Mouse (Mus musculus): Measurements from ENCODE around the gene Cga.
"Not testable (repeated sequence)": the region's sequence is repeated elsewhere in the genome, so short reads cannot be mapped to it uniquely, and the experiment has no call there.

Gene Cga

GRCm38 (mm10) chr4:34889812-34890185, 3.8 kb upstream of the Cga start:
- DNase-seq (ENCODE audit: low spot score) = no peak

- DNase-seq (ENCODE audit: low spot score) = no peak
These were observed 4.9 kb downstream of the Cga start for GRCm38 (mm10) chr4:34898497-34898896.

- DNase-seq (ENCODE audit: low spot score) = no peak
These were observed 5.7 kb downstream of the Cga start for GRCm38 (mm10) chr4:34899322-34899721.

- no peak for DNase-seq (ENCODE audit: low spot score)
These were observed 6.6 kb downstream of the Cga start for GRCm38 (mm10) chr4:34900155-34900554.

- no peak for DNase-seq (ENCODE audit: low spot score)
These were observed 7.6 kb downstream of the Cga start for GRCm38 (mm10) chr4:34901166-34901565.

GRCm38 (mm10) chr4:34901582-34901981, 8.0 kb downstream of the Cga start:
- not testable (repeated sequence) for DNase-seq (ENCODE audit: low spot score)

- no peak for DNase-seq (ENCODE audit: low spot score)
These were observed 11.8 kb downstream of the Cga start for GRCm38 (mm10) chr4:34905396-34905795.

- no peak for DNase-seq (ENCODE audit: low spot score)
These were observed 12.6 kb downstream of the Cga start for GRCm38 (mm10) chr4:34906151-34906550.

- no peak for DNase-seq (ENCODE audit: low spot score)
These were observed 13.4 kb downstream of the Cga start for GRCm38 (mm10) chr4:34907026-34907425.

GRCm38 (mm10) chr4:34908127-34908526, 14.5 kb downstream of the Cga start:
- peak; percentile 55 for DNase-seq (ENCODE audit: low spot score)

GRCm38 (mm10) chr4:34911401-34911800, 17.8 kb downstream of the Cga start:
- DNase-seq (ENCODE audit: low spot score) = no peak

GRCm38 (mm10) chr4:34912171-34912570, 18.6 kb downstream of the Cga start:
- no peak for DNase-seq (ENCODE audit: low spot score)

- DNase-seq (ENCODE audit: low spot score) = no peak
These were observed 23.8 kb downstream of the Cga start for GRCm38 (mm10) chr4:34917400-34917799.

GRCm38 (mm10) chr4:34922177-34922870, 28.7 kb downstream of the Cga start:
- DNase-seq (ENCODE audit: low spot score) = no peak

GRCm38 (mm10) chr4:34928386-34928785, 34.8 kb downstream of the Cga start:
- not testable (repeated sequence) for DNase-seq (ENCODE audit: low spot score)

- DNase-seq (ENCODE audit: low spot score) = no peak
These were observed 47.5 kb downstream of the Cga start for GRCm38 (mm10) chr4:34941046-34941445.

GRCm38 (mm10) chr4:34947181-34947580, 53.6 kb downstream of the Cga start:
- DNase-seq (ENCODE audit: low spot score) = no peak

GRCm38 (mm10) chr4:34953716-34954115, 60.1 kb downstream of the Cga start:
- no peak for DNase-seq (ENCODE audit: low spot score)

All from testis, postnatal 14 days (tissue).